Mouse (Mus musculus) kidney, adult 2 months (tissue): ENCODE measurements at regions not wholly inside any gene's neighbourhood (a gene's known extent, or its start where the extent isn't known, plus 50 kb on each side); places are given as distances from the start of the nearest gene placed in this dataset.

Experiments used
- CTCF ChIP-seq: fragments of 200-500 bp; conservative IDR thresholded peaks from 2 replicates; pipeline ENCODE4 v1.5.1; 2011; ENCODE audit warnings: low read depth, mild to moderate bottlenecking, control low read depth, low read length, moderate library complexity, mixed read lengths; ENCODE audit not compliant: insufficient read depth, insufficient read length
- POLR2A ChIP-seq: fragments of 200-500 bp; IDR thresholded peaks from one replicate; pipeline ENCODE4 v1.6.1; 2011; ENCODE audit warnings: low read depth, low read length, control low read depth

DNA sequence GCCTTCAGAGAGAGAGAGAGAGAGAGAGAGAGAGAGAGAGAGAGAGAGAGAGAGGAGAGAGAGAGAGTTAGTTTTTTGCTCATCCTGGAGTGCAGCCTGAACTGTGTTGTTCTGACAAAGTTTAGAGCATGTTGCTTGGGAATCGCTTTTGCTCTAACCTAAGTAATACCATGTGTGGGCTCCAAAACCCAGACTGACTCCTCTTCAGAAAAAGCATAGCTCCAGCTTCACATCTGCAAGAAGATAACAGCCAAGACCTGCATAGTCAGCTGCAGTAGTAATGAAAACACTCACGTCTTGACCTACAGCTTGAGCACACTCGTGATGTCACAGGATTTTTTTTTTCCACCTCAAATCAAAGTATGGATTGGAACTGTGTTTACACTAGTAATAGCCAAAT, 205.7 kb downstream of the Ttll7 start:
- TF ChIP-seq CTCF = no peak
- TF ChIP-seq POLR2A = no peak
